Mouse (Mus musculus) brain, embryonic 18.5 days (tissue): Measurements from ENCODE around the gene Tpm1.

Source experiments
- DNase-seq: peaks from one replicate; pipeline ENCODE4 v3.0.0-alpha.2; 2012; ENCODE audit warnings: low read depth, low spot score

Gene Tpm1

GRCm38 (mm10) chr9:67028133-67028724 is 21.0 kb downstream of the Tpm1 start:
- DNase-seq, result no peak

DNA sequence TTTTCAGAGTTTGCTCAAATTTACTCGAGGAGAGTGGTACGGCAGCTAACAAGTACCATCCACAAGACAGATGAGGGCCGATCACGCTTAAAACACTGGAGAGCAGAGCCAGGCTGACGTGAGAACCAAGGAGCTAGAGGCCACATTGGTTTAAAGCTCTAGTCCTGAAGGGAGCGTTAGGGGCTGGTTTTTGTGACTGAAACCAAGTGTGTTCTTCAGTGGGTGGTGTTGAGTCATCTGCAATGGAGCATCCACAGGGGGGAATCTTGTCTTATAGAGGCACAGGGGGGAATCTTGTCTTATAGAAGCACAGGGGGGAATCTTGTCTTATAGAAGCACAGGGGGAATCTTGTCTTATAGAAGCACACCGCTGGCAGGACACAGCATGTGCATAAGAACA is 22.3 kb downstream of the Tpm1 start:
- no peak for DNase-seq

DNA sequence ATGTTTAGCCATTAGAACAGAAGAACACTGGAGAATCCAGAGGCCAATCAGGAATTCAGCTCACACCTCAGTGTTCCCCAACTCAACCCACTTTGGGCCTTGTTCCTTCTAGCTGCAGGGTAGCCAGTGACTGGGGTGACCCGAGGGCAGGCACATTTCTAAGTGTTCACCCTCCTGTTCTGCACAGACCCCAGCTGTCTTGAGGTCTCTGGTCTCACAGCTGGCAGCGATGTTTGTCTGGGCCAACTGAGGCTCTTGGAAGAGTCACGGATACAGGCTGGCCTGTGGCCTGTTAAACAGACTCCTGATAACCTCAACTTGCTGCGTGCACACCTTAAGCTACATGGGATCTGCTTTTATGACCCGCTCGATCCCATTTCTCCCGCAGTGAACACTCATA is 23.1 kb downstream of the Tpm1 start:
- DNase-seq, result no peak

GRCm38 (mm10) chr9:67024889-67025692 is 24.1 kb downstream of the Tpm1 start:
- DNase-seq, result no peak

DNA sequence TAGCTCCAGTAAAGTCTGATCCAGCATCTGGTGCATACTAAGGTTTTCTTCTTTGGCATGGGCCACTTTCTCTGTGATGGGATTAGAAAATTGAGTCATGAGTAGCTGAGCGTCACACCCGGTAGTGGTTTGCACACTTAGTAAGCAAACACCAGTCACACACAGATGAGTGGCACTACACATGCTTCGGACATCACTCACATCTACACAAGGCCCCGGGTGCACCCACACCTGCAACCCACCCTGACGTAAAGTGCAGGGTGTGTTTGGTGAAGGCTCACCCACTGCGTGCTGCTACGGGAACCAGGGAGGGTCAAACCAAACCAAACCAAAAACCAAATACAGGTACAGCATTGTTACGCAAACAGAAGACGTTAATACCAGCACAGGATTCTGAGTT is 25.8 kb downstream of the Tpm1 start:
- no peak for DNase-seq

DNA sequence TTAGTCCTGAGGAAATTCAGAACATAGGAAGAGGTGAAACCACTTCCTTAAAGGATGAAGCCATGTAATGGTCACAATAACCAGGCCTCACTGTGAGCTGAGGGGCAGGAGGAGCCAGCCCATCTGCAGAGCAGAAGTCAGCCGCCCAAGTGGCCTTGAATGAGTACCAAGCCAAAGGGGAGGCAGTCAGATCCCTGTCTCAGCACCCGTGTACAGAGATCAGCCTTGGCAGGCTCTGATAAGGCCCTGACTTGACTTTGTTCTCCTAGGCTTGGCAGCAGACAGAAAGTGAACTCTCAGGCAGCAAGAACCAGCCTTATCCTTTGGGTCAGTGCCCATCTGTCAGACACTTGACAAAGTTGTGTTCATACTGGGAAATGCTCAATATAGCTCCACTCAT is 29.1 kb downstream of the Tpm1 start:
- no peak for DNase-seq

GRCm38 (mm10) chr9:67013501-67013900 is 35.7 kb downstream of the Tpm1 start:
- no peak for DNase-seq

GRCm38 (mm10) chr9:67012470-67012869 is 36.7 kb downstream of the Tpm1 start:
- DNase-seq, result no peak

- no peak for DNase-seq
These were observed 37.7 kb downstream of the Tpm1 start for GRCm38 (mm10) chr9:67011483-67011882.

- DNase-seq, result no peak
These were observed 40.4 kb downstream of the Tpm1 start for GRCm38 (mm10) chr9:67008781-67009180.

DNA sequence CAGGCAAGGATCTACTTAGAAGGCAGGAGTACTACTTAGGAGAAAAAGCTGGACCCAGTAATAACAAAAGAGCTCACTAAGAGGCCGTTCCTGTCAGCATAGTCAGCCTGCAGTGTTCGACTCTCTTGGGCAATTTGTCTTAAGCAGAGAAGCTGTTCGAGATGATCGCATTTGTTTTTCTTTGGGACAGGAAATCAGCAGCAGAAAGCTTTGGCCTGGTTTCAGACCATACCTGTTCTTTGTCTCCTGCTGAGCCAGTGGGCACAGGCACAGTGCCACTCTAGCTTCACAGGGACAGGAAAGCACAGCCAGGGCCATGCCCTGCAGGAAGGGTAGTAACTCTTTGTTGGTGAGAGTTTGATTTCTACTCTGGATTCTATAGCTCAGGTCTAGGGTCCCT is 42.8 kb downstream of the Tpm1 start:
- DNase-seq, result no peak

- DNase-seq, result no peak
These were observed 44.0 kb downstream of the Tpm1 start for GRCm38 (mm10) chr9:67005161-67005742.

- DNase-seq, result no peak
These were observed 45.5 kb downstream of the Tpm1 start for GRCm38 (mm10) chr9:67003656-67004055.

GRCm38 (mm10) chr9:67003156-67003555 is 46.0 kb downstream of the Tpm1 start:
- no peak for DNase-seq

GRCm38 (mm10) chr9:67001506-67001905 is 47.7 kb downstream of the Tpm1 start:
- DNase-seq, result no peak

- no peak for DNase-seq
These were observed 48.2 kb downstream of the Tpm1 start for GRCm38 (mm10) chr9:67001050-67001449.

- DNase-seq, result peak; percentile 59
These were observed 49.5 kb downstream of the Tpm1 start for GRCm38 (mm10) chr9:66999698-67000097.

- no peak for DNase-seq
These were observed 57.3 kb downstream of the Tpm1 start for GRCm38 (mm10) chr9:66991750-66992410.

GRCm38 (mm10) chr9:66991021-66991749 is 58.0 kb downstream of the Tpm1 start:
- DNase-seq, result no peak

- DNase-seq, result no peak
These were observed 59.2 kb downstream of the Tpm1 start for GRCm38 (mm10) chr9:66990046-66990445.

DNA sequence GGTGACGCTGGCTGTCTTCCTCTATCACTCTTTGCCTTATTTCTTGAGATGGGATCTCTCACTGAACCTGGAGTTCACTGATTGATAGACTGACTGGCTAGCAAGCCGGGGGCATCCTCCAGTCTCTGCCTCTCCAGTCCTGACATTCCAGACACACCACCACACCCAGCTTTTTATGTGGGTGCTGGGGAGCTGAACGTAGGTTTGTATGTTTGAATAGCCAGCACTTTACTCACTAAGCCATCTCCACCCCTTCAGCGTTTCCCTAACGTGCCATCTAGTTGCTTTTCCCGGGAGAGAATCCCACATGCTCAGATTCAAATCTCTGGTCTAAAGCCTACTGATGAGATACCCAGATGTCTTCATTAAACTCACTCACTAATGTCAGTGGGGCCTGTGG is 59.6 kb downstream of the Tpm1 start:
- no peak for DNase-seq

- DNase-seq, result no peak
These were observed 60.3 kb downstream of the Tpm1 start for GRCm38 (mm10) chr9:66988888-66989414.
